Comparison of ENCODE assay signal across 8 mouse cellular contexts in the genomic region with DNA sequence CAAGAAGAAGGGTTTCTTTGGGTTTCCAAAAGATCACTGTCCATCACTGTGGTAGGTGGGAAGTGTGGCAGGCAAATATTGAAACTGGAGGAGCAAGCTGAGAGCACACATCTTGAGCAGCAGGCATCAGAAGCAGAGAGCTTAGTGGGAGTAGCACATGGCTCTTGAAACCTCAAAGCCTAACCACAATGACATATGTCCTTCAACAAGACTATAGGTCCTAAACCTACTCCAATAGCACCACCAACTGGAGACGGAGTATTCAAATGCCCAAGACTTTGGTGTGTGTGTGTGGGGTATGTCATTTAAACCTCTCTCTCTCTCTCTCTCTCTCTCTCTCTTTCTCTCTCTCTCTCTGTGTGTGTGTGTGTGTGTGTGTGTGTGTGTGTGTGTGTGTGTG.
DNase-seq lines count a peak whose midpoint lies in the region; ATAC-seq lines count a peak whose summit lies in the region.
"Had no signal": no experiment of that assay in that cellular context is flagged by ENCODE, and none has a peak within 500 bp of the region (broad histone marks: within the 10 kb centered on the region; RNA-seq: fewer than 3 reads in every experiment).

No protein-coding gene starts in this region.

- ATAC-seq in limb, embryonic 12.5 days (ENCODE audit: insufficient number of reproducible peaks, insufficient read depth, low FRiP score, low TSS enrichment, low read depth): peak; percentile 73
- peak; percentile 89 for ATAC-seq in activated CD4-positive, CD25-positive, alpha-beta regulatory T cell, adult 4 months
- ATAC-seq in intestine, embryonic 14.5 days (replicated peaks; ENCODE audit: low FRiP score, low TSS enrichment, low read depth): 0 out of 2 replicates have a peak, but pooled peaks have one; percentile 32
- ATAC-seq in hindbrain, embryonic 12.5 days (ENCODE audit: low FRiP score): no peak

- no peak overlapping the region for H3K4me2 ChIP-seq in limb, embryonic 12.5 days
- no peak overlapping the region for H3K4me2 ChIP-seq in intestine, embryonic 14.5 days (ENCODE audit: low read length)
- no peak overlapping the region for H3K4me2 ChIP-seq in hindbrain, embryonic 12.5 days (replicated peaks)
- H3K4me2 ChIP-seq: midbrain, embryonic 12.5 days had no signal

- peaks cover 6% of the 10 kb centered on the region for H3K4me1 ChIP-seq in limb, embryonic 12.5 days (replicated peaks)
- 0 out of 2 replicates have a peak, but pooled peaks cover 9% of the 10 kb centered on the region for H3K4me1 ChIP-seq in limb, embryonic 10.5 days
- H3K4me1 ChIP-seq in intestine, embryonic 14.5 days (replicated peaks; ENCODE audit: control insufficient read depth, insufficient read depth, low read length): peaks cover 22% of the 10 kb centered on the region
- no peaks in the 10 kb centered on the region for H3K4me1 ChIP-seq in hindbrain, embryonic 12.5 days
- H3K4me1 ChIP-seq: midbrain, embryonic 12.5 days had no signal

- no peak for DNase-seq in limb, embryonic 10.5 days (ENCODE audit: low spot score)
- no peak for DNase-seq in intestine, embryonic 14.5 days (ENCODE audit: low spot score)
- DNase-seq in retina, postnatal 1 day: peak; percentile 63
- no peak for DNase-seq in ovary, adult 18-20 months (ENCODE audit: low spot score)

- H3K9me3 ChIP-seq in limb, embryonic 12.5 days: no peaks in the 10 kb centered on the region
- no peaks in the 10 kb centered on the region for H3K9me3 ChIP-seq in limb, embryonic 10.5 days (replicated peaks)
- no peaks in the 10 kb centered on the region for H3K9me3 ChIP-seq in intestine, embryonic 14.5 days (ENCODE audit: control insufficient read depth, low read length)
- H3K9me3 ChIP-seq in hindbrain, embryonic 12.5 days (replicated peaks): no peaks in the 10 kb centered on the region
- H3K9me3 ChIP-seq: midbrain, embryonic 12.5 days had no signal

- H3K27ac ChIP-seq in limb, embryonic 12.5 days: no peak overlapping the region
- no peak overlapping the region for H3K27ac ChIP-seq in limb, embryonic 10.5 days
- H3K27ac ChIP-seq in intestine, embryonic 14.5 days (ENCODE audit: low read depth): no peak overlapping the region
- no peak overlapping the region for H3K27ac ChIP-seq in hindbrain, embryonic 12.5 days
- H3K27ac ChIP-seq: midbrain, embryonic 12.5 days had no signal

- no peak overlapping the region for H3K9ac ChIP-seq in limb, embryonic 12.5 days (replicated peaks)
- no peak overlapping the region for H3K9ac ChIP-seq in intestine, embryonic 14.5 days (ENCODE audit: low read length)
- no peak overlapping the region for H3K9ac ChIP-seq in hindbrain, embryonic 12.5 days
- H3K9ac ChIP-seq: midbrain, embryonic 12.5 days had no signal

- 65% methylated on average over 1 of the region's 1 CpGs for WGBS in limb, embryonic 12.5 days
- 56% methylated on average over 1 of the region's 1 CpGs for WGBS in limb, embryonic 10.5 days
- 71% methylated on average over 1 of the region's 1 CpGs for WGBS in intestine, embryonic 14.5 days
- 88% methylated on average over 1 of the region's 1 CpGs for WGBS in hindbrain, embryonic 12.5 days

- no peak overlapping the region for H3K4me3 ChIP-seq in limb, embryonic 12.5 days (replicated peaks)
- H3K4me3 ChIP-seq in limb, embryonic 10.5 days: no peak overlapping the region
- H3K4me3 ChIP-seq in intestine, embryonic 14.5 days (ENCODE audit: low read depth, low read length): no peak overlapping the region
- no peak overlapping the region for H3K4me3 ChIP-seq in hindbrain, embryonic 12.5 days
- H3K4me3 ChIP-seq: midbrain, embryonic 12.5 days had no signal

- no peaks in the 10 kb centered on the region for H3K27me3 ChIP-seq in limb, embryonic 12.5 days
- H3K27me3 ChIP-seq in limb, embryonic 10.5 days (ENCODE audit: low read depth, poor library complexity, severe bottlenecking): no peaks in the 10 kb centered on the region
- no peaks in the 10 kb centered on the region for H3K27me3 ChIP-seq in intestine, embryonic 14.5 days (replicated peaks; ENCODE audit: control insufficient read depth, insufficient read depth, low read length)
- H3K27me3 ChIP-seq in hindbrain, embryonic 12.5 days: no peaks in the 10 kb centered on the region
- H3K27me3 ChIP-seq: midbrain, embryonic 12.5 days had no signal

- no peaks in the 10 kb centered on the region for H3K36me3 ChIP-seq in limb, embryonic 12.5 days
- no peaks in the 10 kb centered on the region for H3K36me3 ChIP-seq in limb, embryonic 10.5 days
- H3K36me3 ChIP-seq in intestine, embryonic 14.5 days (ENCODE audit: control insufficient read depth, insufficient read depth, low read length): no peaks in the 10 kb centered on the region
- no peaks in the 10 kb centered on the region for H3K36me3 ChIP-seq in hindbrain, embryonic 12.5 days
- H3K36me3 ChIP-seq: midbrain, embryonic 12.5 days had no signal
